Mouse (Mus musculus) erythroid progenitor cell, adult 5-6 weeks (primary cell): ENCODE results near the gene Pheta1. TPM values are rescaled to one million over a fixed set of nuclear protein-coding genes. Genes with fewer than 3 reads are reported as not detected.

Experiments
- ATAC-seq: replicated peaks from 2 replicates; pipeline ENCODE4 v1.8.0; 2016; ENCODE audit warnings: moderate number of reproducible peaks, mild to moderate bottlenecking, moderate TSS enrichment, inconsistent platforms; ENCODE audit not compliant: poor library complexity, low FRiP score, severe bottlenecking
- total RNA-seq, 2 experiments: library from RNA; stranded (forward) in 1 of 2; stranded (reverse) in 1 of 2; fragments of 150-400 nt in 1 of 2; fragments of 186-747, 209-891 nt in 1 of 2; gene quantifications; 2 replicates each; pipeline versions ENCODE4 v1.2.3 to v1.2.4; 2015 to 2017; ENCODE audit warnings: low replicate concordance in 2 of 2

The Pheta1 gene
- total RNA-seq (2015; ENCODE audit: low replicate concordance) (not detected in 2 replicates), total RNA-seq (2017; ENCODE audit: low replicate concordance) (0.13 TPM in 1 of 2 replicates, not detected in the other)

- peak; percentile 93 for ATAC-seq
Measured at GRCm38 (mm10) chr5:121848743-121849142, at the start of gene Pheta1. Pheta1 (plus strand) TSS chr5:121848984.

- no peak for ATAC-seq
Measured at GRCm38 (mm10) chr5:121807186-121807585, 41.6 kb upstream of the Pheta1 start.

GRCm38 (mm10) chr5:121808202-121808601 lies 40.6 kb upstream of the Pheta1 start:
- ATAC-seq: no peak

- ATAC-seq: no peak
Measured at GRCm38 (mm10) chr5:121809667-121810224, 39.0 kb upstream of the Pheta1 start.

- ATAC-seq: no peak
Measured at GRCm38 (mm10) chr5:121810331-121811151, 38.2 kb upstream of the Pheta1 start.

GRCm38 (mm10) chr5:121811485-121811931 lies 37.3 kb upstream of the Pheta1 start:
- ATAC-seq: no peak

GRCm38 (mm10) chr5:121812526-121813243 lies 36.1 kb upstream of the Pheta1 start:
- ATAC-seq: no peak

- no peak for ATAC-seq
Measured at GRCm38 (mm10) chr5:121813744-121814143, 35.0 kb upstream of the Pheta1 start.

- ATAC-seq: no peak
Measured at GRCm38 (mm10) chr5:121815067-121815466, 33.7 kb upstream of the Pheta1 start.

GRCm38 (mm10) chr5:121815867-121816380 lies 32.9 kb upstream of the Pheta1 start:
- ATAC-seq: no peak

GRCm38 (mm10) chr5:121816611-121817010 lies 32.2 kb upstream of the Pheta1 start:
- no peak for ATAC-seq

- no peak for ATAC-seq
Measured at GRCm38 (mm10) chr5:121817551-121817950, 31.2 kb upstream of the Pheta1 start.

- ATAC-seq: no peak
Measured at GRCm38 (mm10) chr5:121818401-121818800, 30.4 kb upstream of the Pheta1 start.

- no peak for ATAC-seq
Measured at GRCm38 (mm10) chr5:121818862-121819261, 29.9 kb upstream of the Pheta1 start.

GRCm38 (mm10) chr5:121819559-121819958 lies 29.2 kb upstream of the Pheta1 start:
- no peak for ATAC-seq

- ATAC-seq: no peak
Measured at GRCm38 (mm10) chr5:121820161-121820560, 28.6 kb upstream of the Pheta1 start.

GRCm38 (mm10) chr5:121820657-121821056 lies 28.1 kb upstream of the Pheta1 start:
- no peak for ATAC-seq

- no peak for ATAC-seq
Measured at GRCm38 (mm10) chr5:121821116-121821515, 27.7 kb upstream of the Pheta1 start.

GRCm38 (mm10) chr5:121821552-121821951 lies 27.2 kb upstream of the Pheta1 start:
- ATAC-seq: no peak

GRCm38 (mm10) chr5:121822786-121823505 lies 25.8 kb upstream of the Pheta1 start:
- ATAC-seq: no peak
